26 mouse cellular contexts compared by ENCODE assay signal in the genomic region with DNA sequence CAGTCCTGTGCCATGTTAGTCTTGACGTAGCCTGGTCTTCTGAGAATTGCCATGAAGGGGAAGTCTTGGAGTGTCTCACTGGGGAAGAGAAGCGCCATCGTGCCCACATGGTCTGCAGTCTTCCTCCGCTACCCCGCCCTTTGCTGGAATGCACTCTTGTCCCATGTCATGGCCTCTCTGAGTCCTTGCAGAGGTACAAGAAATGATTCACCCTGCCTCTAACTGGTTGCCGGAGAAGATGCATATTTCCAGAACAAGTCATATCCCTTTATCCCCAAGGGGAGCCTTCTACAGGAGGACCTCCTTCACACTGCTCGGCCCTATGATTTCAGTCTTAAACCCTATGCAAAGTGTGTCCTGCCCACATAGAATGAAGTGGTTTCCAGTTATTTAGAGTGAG. TPM values are rescaled to one million over a fixed set of nuclear protein-coding genes. Genes with fewer than 3 reads are reported as not detected.
"Had no signal": no experiment of that assay in that cellular context is flagged by ENCODE, and none has a peak within 500 bp of the region (broad histone marks: within the 10 kb centered on the region; RNA-seq: fewer than 3 reads in every experiment).

No protein-coding gene starts in this region.

- DNase-seq: kidney, adult 2 months; kidney, postnatal 36 days; layer of hippocampus, postnatal 36 days; left cerebral cortex, postnatal 4 days; liver, postnatal 0 days; lung, embryonic 14.5 days; right cerebral cortex, adult 18-20 months; right cerebral cortex, postnatal 14 days; right cerebral cortex, postnatal 4 days; thymus, adult 18-20 months; thymus, postnatal 36 days had no signal

- H3K36me3 ChIP-seq: limb, embryonic 12.5 days; limb, embryonic 15.5 days; midbrain, embryonic 12.5 days; midbrain, embryonic 15.5 days had no signal

- H3K27ac ChIP-seq: kidney, postnatal 0 days; limb, embryonic 12.5 days; limb, embryonic 15.5 days; liver, embryonic 14.5 days; macrophage; midbrain, embryonic 12.5 days; midbrain, embryonic 15.5 days; stomach, postnatal 0 days had no signal

- H3K4me3 ChIP-seq: limb, embryonic 12.5 days; limb, embryonic 15.5 days; midbrain, embryonic 12.5 days; midbrain, embryonic 15.5 days had no signal

- H3K9me3 ChIP-seq: limb, embryonic 12.5 days; limb, embryonic 15.5 days; midbrain, embryonic 12.5 days; midbrain, embryonic 15.5 days had no signal

RNA-seq across cellular contexts. Expression of a gene that starts 7.3 kb away (rescaled TPM):
- polyA plus RNA-seq: kidney, embryonic 14.5 days; kidney, postnatal 0 days; limb, embryonic 12.5 days; limb, embryonic 15.5 days; liver, embryonic 11.5 days; liver, embryonic 14.5 days; liver, postnatal 0 days; lung, embryonic 14.5 days; lung, postnatal 0 days; macrophage; midbrain, embryonic 12.5 days; midbrain, embryonic 15.5 days; neural tube, embryonic 11.5 days; neural tube, embryonic 14.5 days; stomach, embryonic 14.5 days; stomach, postnatal 0 days; urinary bladder, adult 2 months had no signal

RNA-seq across cellular contexts. Expression of a gene that starts 14.5 kb away (rescaled TPM):
- polyA plus RNA-seq: kidney, embryonic 14.5 days; limb, embryonic 12.5 days; liver, embryonic 11.5 days; liver, embryonic 14.5 days; lung, embryonic 14.5 days; neural tube, embryonic 11.5 days; stomach, embryonic 14.5 days; stomach, postnatal 0 days had no signal

RNA-seq across cellular contexts. Expression of a gene that starts 31.3 kb away (rescaled TPM):
- polyA plus RNA-seq: kidney, adult 2 months; kidney, embryonic 14.5 days; kidney, postnatal 0 days; limb, embryonic 12.5 days; limb, embryonic 15.5 days; liver, embryonic 11.5 days; liver, embryonic 14.5 days; liver, postnatal 0 days; lung, embryonic 14.5 days; lung, postnatal 0 days; macrophage; midbrain, embryonic 12.5 days; midbrain, embryonic 15.5 days; neural tube, embryonic 11.5 days; neural tube, embryonic 14.5 days; stomach, embryonic 14.5 days; stomach, postnatal 0 days; urinary bladder, adult 2 months had no signal

RNA-seq across cellular contexts. Expression of a gene that starts 53.4 kb away (rescaled TPM):
- polyA plus RNA-seq: kidney, embryonic 14.5 days; limb, embryonic 12.5 days; lung, embryonic 14.5 days; macrophage; midbrain, embryonic 12.5 days; midbrain, embryonic 15.5 days; neural tube, embryonic 11.5 days; neural tube, embryonic 14.5 days; stomach, embryonic 14.5 days had no signal

RNA-seq across cellular contexts. Expression of a gene that starts 60.0 kb away (rescaled TPM):
- polyA plus RNA-seq: kidney, adult 2 months; kidney, postnatal 0 days; limb, embryonic 12.5 days; limb, embryonic 15.5 days; liver, embryonic 11.5 days; liver, embryonic 14.5 days; liver, postnatal 0 days; lung, embryonic 14.5 days; lung, postnatal 0 days; macrophage; midbrain, embryonic 12.5 days; midbrain, embryonic 15.5 days; neural tube, embryonic 14.5 days; stomach, embryonic 14.5 days; stomach, postnatal 0 days; urinary bladder, adult 2 months had no signal
